Mouse (Mus musculus) cortical plate, adult 2 months (tissue): Measurements from ENCODE around the gene Mapre3.

Source experiments
- CTCF ChIP-seq: fragments of 200-500 bp; IDR thresholded peaks from 2 replicates; pipeline ENCODE4 v1.5.1; 2011; ENCODE audit warnings: mild to moderate bottlenecking, control low read depth, low read length; ENCODE audit not compliant: insufficient read depth; ENCODE audit errors: extremely low read depth
- POLR2A ChIP-seq: fragments of 200-500 bp; IDR thresholded peaks from 2 replicates; pipeline ENCODE4 v1.6.1; 2011; ENCODE audit warnings: mild to moderate bottlenecking, low read length, control low read depth; ENCODE audit not compliant: insufficient read depth; ENCODE audit errors: extremely low read depth

DNA sequence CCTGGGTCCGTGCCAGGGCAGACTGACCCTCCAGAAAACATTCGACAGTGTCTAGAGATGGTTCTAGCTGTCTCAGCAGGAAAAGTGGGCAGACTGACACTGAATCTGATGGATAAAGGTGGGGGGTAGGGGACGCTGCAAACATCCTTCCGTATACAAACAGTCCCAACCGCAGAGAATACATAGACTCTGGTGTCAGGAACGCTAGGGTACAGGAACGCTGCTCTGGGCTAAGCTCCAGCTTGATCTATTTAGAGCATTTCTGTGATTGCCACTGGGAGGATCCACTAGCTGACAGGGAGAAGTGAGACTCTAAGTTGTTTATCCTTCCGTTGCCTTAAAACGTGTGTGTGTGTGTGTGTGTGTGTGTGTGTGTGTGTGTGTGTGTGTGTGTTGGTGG is 33.7 kb upstream of the Mapre3 start:
- TF ChIP-seq POLR2A (no peak), CTCF (no peak)
